In the genomic region with DNA sequence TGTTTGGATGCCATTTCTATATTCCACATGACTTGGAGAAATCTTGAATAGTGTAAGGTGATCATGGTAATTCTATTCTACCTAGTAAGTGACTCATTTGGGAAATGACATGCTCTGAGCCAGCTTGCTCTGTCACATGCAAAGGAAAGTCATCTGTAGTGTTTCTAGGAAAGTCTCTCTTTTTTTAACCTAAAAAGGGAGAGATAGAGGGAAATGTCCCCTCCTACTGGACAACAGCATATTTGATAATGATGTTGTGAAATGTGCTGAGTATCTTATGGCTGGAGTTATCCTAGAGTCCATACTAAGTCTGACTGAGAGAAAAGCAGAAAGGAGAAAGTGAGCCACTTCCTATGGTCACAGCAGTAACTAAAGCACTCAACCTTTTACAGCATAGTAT, we compare ENCODE assay signal across 13 mouse cellular contexts. TPM values are rescaled to one million over a fixed set of nuclear protein-coding genes. Genes with fewer than 3 reads are reported as not detected.
DNase-seq lines count a peak whose midpoint lies in the region; ATAC-seq lines count a peak whose summit lies in the region.
"Had no signal": no experiment of that assay in that cellular context is flagged by ENCODE, and none has a peak within 500 bp of the region (broad histone marks: within the 10 kb centered on the region; RNA-seq: fewer than 3 reads in every experiment).

No protein-coding gene starts in this region.

- H3K4me3 ChIP-seq in heart, embryonic 13.5 days = no peak overlapping the region

- 0 out of 2 replicates have a peak overlapping the region, but pooled peaks have one; percentile 37 for H3K27ac ChIP-seq in heart, embryonic 13.5 days (replicated peaks)

- H3K4me2 ChIP-seq in heart, embryonic 13.5 days = no peak overlapping the region

- no peaks in the 10 kb centered on the region for H3K36me3 ChIP-seq in heart, embryonic 13.5 days
- no peaks in the 10 kb centered on the region for H3K36me3 ChIP-seq in splenic B cell, adult 2 months (ENCODE audit: control insufficient read depth, insufficient read depth, low read length, poor library complexity, severe bottlenecking)

- H3K4me1 ChIP-seq in heart, embryonic 13.5 days = peaks cover 35% of the 10 kb centered on the region

- H3K9ac ChIP-seq in heart, embryonic 13.5 days = no peak overlapping the region

- H3K27me3 ChIP-seq in heart, embryonic 13.5 days (replicated peaks) = no peaks in the 10 kb centered on the region
- H3K27me3 ChIP-seq in splenic B cell, adult 2 months (ENCODE audit: control insufficient read depth, insufficient read depth, low read length, poor library complexity, severe bottlenecking) = no peaks in the 10 kb centered on the region

- ATAC-seq in heart, embryonic 13.5 days (ENCODE audit: extremely low read depth, insufficient number of reproducible peaks, low FRiP score, low TSS enrichment) = no peak
- ATAC-seq: hindbrain, embryonic 16.5 days had no signal

- DNase-seq in heart, postnatal 4 days = no peak
- DNase-seq in lung, postnatal 10 days = peak; percentile 20
- no peak for DNase-seq in lung, postnatal 36 days
- peak; percentile 70 for DNase-seq in c-Kit-positive CD71-positive TER-119-negative erythroid progenitor cells, embryonic 14.5 days (ENCODE audit: low read depth)
- DNase-seq in splenic B cell, adult 2 months (ENCODE audit: low read depth, low spot score) = peak; percentile 40
- DNase-seq in urinary bladder, postnatal 36 days (ENCODE audit: low spot score in 2 of 2) = no peak
- no peak for DNase-seq in frontal cortex, postnatal 36 days (ENCODE audit: low spot score in 2 of 2)
- DNase-seq: adrenal gland, postnatal 36 days; cerebellum, adult 18-20 months; right cerebral cortex, adult 18-20 months; thymus, postnatal 4 days had no signal

- H3K9me3 ChIP-seq in heart, embryonic 13.5 days = no peaks in the 10 kb centered on the region

RNA-seq across cellular contexts. Expression of gene Ankrd28, which starts 44.8 kb away (rescaled TPM):
- polyA plus RNA-seq in heart, embryonic 13.5 days (2015; fragmentation: Nextera tagmentation; extraction: Ambion mirVana) = 4.8 and 4.9 TPM in 2 replicates
- total RNA-seq in heart, postnatal 4 days (2021) = 10 to 100 TPM; 48.8 to 52.3 TPM

Comparison
In these comparisons a context has a peak if more than half of its experiments do, and no peak if none do; other contexts are left out.
1. DNase-seq: peak in lung, postnatal 10 days (single experiment), c-Kit-positive CD71-positive TER-119-negative erythroid progenitor cells, embryonic 14.5 days (single experiment) and splenic B cell, adult 2 months (single experiment); none in heart, postnatal 4 days (single experiment), lung, postnatal 36 days (single experiment), urinary bladder, postnatal 36 days (0 of 2) and frontal cortex, postnatal 36 days (0 of 2).